Mouse (Mus musculus) kidney, adult 2 months (tissue): ENCODE measurements around the gene Irf2bpl.

Experiments
- CTCF ChIP-seq: fragments of 200-500 bp; conservative IDR thresholded peaks from 2 replicates; pipeline ENCODE4 v1.5.1; 2011; ENCODE audit warnings: low read depth, mild to moderate bottlenecking, control low read depth, low read length, moderate library complexity, mixed read lengths; ENCODE audit not compliant: insufficient read depth, insufficient read length
- POLR2A ChIP-seq: fragments of 200-500 bp; IDR thresholded peaks from one replicate; pipeline ENCODE4 v1.6.1; 2011; ENCODE audit warnings: low read depth, low read length, control low read depth

GRCm38 (mm10) chr12:86840526-86840925 lies 44.1 kb downstream of the Irf2bpl start:
- TF ChIP-seq CTCF (no peak), POLR2A (no peak)
